Mouse (Mus musculus) brain, adult 2 months (tissue): ENCODE data around the gene Cyp2s1.
A peak's percentile ranks its signal among the peaks of the same experiment; 100 is the strongest.

Source experiments
- DNase-seq: peaks from one replicate; pipeline ENCODE4 v3.0.0; 2011; ENCODE audit warnings: low read depth, low spot score

Gene Cyp2s1

DNA sequence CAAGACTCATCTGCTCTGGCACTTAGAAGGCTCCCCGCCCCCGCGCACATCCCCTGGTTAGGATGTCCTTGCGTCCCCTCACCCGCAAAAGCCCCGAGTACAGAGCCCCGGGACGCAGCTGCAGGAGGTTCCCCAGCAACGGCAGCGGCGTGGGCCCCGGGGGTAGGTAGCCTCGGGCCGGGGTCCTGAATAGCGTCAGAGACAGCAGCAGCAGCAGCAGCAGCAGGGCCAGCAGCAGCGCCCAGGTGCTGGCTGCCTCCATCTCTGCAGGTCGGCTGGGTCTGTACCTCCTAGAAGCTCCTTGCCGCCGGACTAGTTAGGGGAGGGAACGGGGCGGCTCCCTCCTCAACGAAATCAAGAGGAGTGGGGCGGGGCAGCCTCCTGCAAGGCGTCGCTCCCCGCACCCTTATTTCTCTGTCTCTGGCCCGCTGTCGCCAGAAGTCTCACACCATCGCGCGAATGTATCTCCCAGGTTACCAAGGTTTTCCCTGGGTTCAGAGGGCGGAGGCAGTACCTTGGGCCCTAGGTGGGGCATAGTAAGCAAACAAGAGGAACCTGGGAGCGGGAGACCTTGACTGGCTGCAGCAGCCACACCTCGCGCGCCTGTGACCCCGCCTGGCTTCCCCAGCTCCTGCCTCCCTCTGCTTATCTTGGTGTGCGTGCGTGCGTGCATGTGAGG lies at the start of gene Cyp2s1:
Cyp2s1 (minus strand) TSS at position 673 of the 679 bp plus-strand sequence.
- peak; percentile 36 for DNase-seq

DNA sequence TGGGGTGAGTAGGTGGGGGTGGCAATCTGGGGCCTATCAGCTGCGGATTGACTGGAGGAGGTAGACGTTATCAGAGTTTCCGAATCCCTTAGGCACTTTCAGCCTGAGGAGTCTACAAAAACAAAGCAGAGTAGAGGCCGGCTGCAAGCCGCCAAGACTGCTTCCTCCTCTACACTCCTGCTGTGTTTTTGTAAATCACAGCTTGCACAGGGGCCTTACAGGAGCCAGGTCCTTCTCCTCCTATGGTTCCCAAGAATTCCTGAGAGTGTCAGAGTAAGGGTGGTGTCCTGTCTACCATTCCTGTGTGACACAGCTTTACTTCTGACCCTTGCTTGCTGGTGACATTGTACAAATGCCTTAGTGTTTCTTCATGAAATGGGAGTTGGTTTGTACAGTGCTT lies 48.1 kb upstream of the Cyp2s1 start:
- no peak for DNase-seq

DNA sequence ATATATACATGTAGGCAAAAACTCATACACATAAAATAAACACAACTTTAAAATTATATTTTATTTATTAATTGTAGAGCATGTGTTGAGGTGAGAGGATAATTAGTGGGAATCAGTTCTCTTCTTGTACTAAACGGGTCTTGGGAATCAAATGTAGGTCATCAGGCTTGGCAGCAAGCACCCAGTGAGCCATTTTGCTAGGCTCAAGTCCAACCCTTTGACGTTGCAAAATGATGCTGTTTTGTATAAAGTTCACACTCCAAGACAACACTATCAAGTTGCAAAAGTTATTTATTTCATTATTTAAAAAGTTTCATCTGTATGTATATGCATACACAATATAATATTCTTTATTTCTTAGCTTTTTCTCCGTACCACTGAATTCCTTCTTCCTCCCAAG lies 47.0 kb upstream of the Cyp2s1 start:
- peak; percentile 0 for DNase-seq

DNA sequence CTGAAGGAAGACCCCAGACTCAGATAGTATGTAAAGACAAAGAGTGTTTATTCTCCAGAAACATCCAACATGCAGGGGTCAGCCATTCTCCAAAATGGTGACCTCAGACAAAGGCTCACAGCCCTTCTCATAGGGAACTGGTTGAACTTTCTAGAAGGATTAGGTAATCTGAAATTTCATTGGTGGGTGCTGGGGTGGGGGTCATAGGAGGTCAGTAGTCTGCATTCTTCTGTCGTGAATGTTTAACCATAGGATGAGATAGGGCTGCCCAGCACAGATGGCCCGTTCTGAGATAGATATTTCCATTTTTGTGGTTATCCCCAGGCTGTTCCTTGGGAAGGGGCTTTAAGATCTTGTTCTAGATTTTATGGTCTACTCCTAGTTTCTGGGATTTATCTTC lies 45.7 kb upstream of the Cyp2s1 start:
- DNase-seq: no peak

DNA sequence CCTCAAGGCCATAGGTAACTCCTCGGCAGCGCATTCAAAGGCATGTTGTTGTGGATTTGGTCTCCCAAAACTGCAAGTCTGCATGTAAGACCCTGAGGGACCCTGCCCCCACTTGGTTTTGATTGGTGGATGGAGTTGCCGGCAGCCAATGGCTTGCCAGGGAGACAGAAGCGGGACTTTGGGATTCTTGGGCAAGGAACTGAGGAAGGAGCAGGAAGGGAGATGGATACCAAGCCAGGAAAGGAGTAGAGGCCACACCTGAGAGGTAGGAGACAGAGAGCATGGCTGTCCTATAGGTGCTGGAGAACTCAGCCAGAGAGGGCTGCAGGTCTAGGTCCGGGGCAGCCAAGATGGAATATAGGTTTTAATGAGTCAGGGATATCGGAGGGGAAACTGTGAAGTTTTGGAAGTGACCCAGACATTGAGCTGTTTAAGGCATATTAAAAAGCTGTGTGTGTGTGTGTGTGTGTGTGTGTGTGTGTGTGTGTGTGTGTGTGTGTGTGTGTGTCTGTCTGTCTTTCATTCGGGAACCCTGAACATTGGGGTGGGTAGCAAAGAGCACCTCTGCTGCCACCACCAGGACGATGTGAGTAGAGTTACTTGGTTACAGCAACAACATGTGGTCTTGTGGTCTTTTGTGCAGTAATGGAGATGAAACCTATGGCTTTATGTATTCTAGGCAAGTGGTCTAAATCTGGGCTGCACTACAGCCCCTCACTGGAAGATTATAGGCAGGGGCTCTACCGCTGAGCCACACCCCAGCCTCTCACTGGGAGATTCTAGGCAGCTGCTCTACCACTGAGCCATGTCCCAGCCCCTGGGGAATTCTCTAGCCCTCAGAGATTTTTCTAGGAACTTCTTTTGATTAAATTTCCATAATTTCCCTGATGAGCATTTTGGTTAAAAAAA lies 43.5 kb upstream of the Cyp2s1 start:
- DNase-seq: peak; percentile 4

DNA sequence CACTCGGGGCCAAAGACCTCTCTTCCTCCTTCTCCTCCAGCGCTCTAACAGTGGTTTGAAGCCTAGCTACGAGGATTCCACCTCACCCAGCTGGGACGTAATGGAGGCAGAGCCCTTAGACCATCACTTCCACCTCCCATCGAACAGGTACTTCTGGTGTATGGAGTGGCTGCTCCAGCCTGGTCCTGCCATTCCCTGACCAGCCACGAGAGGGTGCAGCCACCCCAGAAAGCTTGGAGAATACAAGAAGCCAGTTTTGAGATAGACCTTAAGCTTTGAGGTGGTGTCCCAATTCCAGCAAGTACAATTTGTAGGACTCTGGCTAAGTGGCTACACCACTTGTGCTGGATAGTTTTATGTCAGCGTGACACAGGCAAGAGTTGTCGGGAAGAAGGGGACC lies 38.4 kb upstream of the Cyp2s1 start:
- DNase-seq: peak; percentile 35

DNA sequence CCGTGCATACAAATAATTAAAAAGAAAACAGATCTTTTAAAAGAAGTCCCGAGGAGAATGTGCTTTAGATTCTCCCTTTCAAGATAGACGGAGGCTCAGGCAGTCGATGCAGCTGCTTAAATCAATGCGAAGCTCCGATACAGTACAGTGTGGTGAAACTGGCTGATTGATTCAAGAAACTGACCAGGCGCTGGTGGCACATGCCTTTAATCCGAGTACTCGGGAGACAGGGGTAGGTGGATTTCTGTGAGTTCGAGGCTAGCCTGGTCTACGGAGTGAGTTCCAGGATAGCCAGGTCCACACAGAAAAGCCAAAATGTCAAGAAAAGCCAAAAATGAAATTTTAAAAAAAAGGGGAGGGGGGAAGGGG lies 31.7 kb upstream of the Cyp2s1 start:
- peak; percentile 20 for DNase-seq

DNA sequence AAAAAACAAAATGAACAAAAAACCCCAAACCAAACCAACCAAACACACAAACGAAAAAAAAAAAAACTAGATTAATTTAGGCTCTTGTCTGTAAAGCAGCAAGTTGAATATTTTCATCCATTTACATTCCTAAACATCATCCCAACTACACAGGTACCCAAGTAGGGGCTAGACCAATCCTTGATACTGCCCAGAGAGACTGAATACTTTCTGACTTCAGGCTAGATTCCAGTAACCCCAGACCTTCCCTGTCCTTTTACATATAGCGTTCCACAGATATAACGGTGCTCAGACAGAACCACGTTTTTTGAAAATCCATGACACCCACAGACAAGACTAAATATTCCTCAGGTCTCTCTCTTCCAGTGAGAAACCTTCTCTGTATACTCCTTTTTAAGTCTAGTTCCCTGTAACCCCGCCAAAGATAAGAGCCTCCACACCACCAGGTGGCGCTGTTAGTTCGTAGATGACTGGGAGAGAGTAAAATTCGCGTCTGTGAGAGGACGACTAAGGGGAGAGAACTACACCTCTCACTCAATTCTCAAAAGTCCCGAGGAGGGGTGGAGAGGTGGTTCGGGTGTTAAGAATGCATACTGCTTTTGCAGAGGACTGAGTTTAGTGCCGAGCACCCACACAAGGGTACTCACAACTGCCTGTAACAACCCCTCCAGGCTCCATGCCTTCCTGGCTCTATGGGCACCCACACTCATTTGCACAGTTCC lies 31.2 kb upstream of the Cyp2s1 start:
- DNase-seq: peak; percentile 88

DNA sequence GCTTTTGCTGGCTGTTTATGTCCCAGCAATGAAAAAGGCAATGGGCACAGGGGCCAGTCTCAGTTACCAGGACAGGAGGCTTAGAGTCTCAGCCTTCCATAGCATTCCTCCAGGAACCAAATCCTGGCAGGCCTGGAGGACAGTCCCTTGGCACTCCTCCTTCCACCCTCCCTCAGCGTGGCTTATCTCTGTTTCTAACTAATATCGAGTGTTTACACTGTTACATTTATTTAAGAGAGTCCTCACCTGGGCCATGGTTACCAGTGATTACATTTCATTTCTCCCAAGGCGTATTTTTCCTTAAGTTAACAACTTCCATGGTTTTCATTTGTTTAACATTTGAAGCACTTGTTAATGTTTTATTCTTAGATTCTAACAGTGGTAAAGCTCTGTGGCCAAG lies 28.2 kb upstream of the Cyp2s1 start:
- DNase-seq: no peak

DNA sequence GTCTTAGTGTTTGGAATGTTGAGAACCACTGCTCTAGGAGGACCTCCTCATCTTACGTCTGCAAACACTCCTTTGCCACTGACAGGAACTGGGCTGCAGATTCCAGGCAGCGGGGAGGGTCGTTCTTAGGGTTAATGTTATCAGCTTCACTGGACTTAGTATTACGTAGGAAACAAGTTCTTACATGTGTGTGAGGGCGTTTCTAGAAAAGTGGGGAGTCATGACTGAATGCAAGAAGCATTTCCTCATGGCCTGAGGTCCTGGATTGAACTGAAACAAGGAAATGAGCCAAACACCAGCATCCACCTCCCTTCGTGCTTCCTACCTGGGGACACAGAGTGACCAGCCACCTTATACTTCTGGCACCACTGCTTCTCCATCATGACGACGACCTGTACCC lies 27.7 kb upstream of the Cyp2s1 start:
- no peak for DNase-seq

DNA sequence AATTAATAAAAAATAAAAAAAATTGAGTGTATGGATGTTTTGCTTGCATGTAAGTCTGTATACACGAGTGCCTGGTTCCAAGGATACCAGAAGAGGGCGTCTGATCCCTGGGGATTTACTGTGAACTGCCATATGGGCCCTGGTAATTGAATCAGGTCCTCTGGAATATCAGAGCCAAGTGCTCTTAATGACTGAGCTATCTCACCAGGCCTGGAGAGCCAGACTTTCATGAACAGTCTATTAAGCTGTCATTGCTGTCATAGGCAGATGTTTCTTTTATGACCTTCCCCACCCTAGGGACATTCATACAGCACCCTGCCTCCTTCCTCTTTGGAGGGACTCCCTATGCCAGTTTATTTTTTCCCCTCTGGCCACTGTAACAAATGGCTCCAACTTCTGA lies 26.8 kb upstream of the Cyp2s1 start:
- no peak for DNase-seq

DNA sequence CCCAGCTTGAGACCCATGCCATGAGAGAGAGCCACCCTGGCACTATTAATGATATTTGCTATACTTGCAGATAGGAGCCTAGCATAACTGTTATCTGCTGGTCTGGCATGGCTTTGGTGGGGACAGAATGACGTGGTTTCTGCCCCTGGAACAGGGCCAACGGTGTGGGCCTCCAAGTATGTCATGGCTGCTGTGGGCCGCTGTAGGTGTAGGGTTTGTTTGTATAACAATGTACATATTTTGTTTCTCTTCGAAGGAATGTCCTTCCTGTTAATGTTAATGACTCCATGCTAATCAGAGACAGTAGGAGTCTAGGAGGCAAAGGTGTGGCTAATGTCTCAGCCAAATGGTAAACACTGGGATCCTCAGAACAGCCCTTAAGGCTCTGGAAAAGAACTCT lies 24.2 kb upstream of the Cyp2s1 start:
- no peak for DNase-seq

DNA sequence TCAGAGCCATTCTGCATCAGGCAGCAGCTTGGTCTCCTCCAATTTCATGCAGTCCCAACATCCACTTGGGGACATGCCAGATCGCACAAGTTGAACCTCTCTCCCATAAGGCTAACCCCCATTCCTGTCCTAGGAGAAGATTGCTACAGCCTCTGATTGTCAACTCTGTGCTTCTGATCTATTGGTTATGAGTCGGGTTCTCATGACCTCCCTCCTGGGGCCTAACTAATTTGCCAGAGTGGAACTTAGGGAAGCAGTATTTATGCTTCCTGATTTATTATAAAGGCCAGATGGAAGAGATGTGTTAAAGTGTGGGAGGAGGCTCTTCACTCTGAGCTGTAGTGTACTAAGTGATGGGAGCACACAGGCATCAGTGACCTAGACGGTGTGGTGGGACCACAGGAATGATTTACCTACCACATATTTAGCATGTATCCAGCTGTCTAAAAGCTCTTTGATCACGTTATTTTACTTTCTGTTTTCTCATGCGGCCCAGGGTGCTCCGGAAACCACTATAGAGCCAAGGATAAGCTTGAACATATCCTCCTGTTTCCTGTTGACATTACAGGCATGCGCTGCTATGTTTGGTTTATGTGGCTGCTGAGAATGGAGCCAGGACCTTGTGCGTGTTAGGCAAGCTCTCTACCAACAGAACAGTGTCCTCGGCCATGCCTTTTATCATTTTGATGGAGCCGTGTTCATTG lies 18.6 kb upstream of the Cyp2s1 start:
- no peak for DNase-seq

DNA sequence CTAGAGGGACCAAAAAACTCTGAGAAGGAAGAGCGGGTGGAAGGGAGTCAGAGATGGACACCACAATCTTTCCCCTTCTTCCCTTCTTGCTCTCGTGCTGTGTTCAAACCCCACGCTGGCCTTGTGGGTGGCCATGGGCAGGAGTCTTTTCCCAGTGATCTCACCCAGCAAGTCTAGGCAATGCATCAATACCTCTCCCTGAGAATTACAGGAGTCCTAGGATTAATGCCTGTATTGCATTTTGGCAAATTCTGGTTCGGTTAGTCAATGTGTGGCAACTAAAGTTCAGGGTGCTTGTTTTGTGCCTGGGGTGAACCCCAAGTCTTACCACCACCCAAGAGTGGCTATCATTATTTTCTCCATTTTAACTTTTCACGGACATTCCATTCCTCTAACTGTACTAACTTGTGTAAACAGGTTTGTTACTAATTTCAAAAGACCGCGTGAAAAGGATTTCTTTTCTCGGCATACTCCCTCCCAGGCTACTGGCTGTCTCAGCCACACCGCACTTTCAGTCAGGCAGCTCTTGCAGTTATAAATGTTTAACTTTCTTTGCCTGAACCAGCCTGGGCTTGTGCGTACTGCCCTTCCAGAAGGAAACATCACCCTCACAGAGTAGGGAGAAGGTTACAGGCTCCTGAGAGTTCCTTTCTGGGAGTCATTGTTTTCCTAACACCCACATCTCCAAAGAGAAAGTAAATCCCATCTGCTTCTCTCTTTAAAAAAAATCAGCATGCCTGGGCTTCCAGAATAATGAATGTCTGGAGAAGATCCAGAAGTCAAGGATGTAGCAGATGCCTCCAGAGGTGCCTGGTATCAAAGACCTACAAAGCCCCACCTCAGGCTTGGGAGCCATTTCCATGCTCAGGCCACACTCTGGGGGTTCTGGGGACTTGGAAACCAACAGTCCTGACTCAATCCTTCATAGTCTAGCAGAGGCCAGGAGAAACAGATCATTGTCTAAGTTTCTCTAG lies 15.1 kb upstream of the Cyp2s1 start:
- peak; percentile 11 for DNase-seq

DNA sequence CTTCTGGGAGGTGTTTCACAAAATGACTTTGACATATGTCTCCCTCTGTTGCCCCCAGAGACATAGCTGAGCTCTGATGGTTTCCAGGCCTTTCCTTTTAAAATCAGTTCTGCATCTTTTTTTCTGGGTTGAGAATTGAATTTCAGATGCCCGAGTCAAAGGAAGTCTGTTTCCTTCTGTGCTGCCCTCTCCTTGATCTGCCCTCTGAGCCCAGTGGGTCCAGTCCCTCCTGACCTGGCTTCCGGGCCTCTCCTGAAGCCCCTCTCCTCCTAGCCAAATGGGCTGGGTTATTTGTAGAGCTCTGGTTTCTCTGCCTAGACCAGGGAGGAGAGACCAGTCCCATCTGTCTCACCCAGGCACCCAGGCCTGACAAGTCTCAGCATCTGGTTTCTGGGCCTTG lies 13.5 kb upstream of the Cyp2s1 start:
- DNase-seq: no peak

DNA sequence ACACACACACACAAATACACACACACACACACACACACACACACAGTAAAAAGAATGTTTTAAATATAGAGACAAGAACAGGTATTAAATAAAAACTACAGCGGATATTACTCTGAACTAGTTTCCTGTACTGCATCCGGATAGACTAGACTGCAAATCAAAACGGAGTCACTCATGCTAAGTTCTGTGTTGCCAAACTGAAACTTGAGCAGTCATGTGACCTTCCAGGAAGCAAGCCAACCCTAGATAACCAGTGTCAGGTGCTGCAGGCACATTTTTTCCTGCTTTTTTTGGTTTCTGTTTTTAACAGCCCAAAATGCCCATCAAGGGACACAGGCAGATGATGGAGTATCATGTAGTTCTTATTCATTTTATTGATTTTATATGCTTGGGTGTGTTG lies 10.5 kb upstream of the Cyp2s1 start:
- peak; percentile 41 for DNase-seq

DNA sequence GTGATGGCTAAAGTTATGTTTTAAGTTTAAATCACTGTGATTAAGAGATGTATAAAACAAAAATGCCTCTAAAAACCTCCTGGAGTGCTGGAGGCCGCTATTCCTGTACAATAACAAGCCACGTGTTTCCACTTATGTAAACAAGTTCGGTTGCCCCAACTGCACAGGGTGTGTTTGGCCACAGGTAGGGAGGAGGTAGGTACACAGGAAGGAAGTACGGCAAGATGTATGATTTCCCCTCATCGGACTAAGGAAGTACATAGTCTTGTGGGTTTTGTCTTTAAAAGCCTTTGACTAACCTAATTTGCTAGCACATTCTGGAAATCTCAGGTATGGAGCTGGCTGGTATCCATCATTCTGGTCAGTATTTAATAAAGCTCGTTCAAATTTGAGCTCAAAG lies 9.3 kb upstream of the Cyp2s1 start:
- no peak for DNase-seq

DNA sequence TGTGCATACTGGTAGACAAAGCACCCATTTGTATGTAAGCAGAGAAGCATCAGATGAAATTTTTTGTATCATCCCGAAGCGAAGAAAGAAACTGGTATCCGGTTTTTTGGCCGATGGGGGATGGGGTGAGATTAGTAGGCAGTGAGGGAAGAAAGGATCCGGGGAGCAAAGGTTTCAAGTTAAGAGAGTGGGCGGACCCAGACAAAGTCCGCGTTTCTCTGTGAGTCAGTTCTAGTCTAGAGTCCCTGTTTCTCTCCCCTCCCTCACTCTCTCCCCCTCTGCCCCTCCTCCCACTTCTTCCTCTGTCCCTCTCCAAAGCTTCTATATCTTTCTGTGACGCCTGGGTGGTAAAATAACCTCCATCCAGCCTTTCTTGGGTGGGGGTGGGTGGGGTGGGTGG lies 8.3 kb upstream of the Cyp2s1 start:
- DNase-seq: no peak

DNA sequence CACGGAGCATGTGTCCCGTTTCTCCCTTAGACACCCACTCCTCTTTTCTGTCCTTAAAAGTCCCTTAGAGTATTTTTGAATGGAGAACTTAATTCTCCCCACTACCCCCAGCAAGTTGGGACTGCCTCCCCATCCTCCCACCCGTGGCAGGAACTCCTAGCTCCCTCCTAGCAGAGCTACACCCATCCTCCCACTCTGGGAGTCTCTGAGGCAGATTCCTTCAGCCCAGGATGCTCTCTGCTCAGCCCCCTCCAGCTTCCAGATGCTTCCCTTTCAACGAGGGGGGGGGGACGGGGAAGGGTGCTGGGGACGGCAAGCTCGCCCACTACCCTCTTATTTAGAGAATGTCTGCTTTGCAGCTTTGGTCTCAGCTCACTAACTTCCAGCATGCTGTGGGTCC lies 1.1 kb downstream of the Cyp2s1 start:
- DNase-seq: peak; percentile 62

DNA sequence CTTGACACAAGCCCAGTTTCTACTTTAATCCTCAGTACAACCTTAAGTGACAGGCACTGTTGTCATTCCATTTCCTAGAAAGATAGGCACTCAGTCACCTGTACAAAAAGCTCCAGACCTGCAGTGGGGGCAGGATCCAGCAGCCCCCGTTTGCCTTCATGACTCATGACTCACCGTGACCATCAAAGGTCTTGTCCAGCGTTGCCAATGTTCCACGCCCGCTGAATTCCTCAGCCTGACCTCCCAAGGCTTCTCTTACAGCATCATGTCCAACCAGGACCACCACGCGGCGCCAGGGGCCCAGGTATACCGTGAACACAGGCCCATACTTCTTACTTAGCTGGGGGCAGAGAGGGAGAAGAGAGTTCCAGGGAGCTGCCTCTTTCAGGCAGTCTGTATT lies 2.0 kb downstream of the Cyp2s1 start:
- no peak for DNase-seq

DNA sequence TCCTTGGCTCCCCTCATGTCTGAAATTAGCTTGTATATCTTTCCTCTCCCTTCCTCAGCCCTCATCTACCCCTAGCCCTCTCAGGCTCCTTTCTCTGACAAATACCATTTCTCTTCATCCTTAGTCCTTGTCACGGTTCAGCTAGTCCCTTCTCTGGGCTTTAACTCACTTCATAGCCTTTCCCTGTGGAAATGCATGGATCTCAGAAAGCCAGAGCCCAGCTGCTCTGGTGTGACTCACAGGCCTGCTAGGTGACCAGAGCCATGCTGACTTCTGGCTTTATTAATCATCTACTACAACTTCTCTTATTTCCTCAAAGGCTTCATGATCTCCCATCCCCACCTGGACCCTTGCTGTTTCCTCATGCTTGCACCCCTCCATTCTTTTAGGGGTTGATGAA lies 4.5 kb downstream of the Cyp2s1 start:
- no peak for DNase-seq
